Mouse (Mus musculus) lung, embryonic 15.5 days (tissue): ENCODE measurements around the gene Chkb. TPM values are rescaled to one million over a fixed set of nuclear protein-coding genes. Genes with fewer than 3 reads are reported as not detected.

ENCODE experiments used
- ATAC-seq: fragments of 200-750 bp; cut with Nextera tagmentation; 2 replicates; pipeline ENCODE4 v1.8.0; 2017; ENCODE audit warnings: moderate number of reproducible peaks, borderline replicate concordance; ENCODE audit not compliant: low FRiP score, low TSS enrichment; ENCODE audit errors: extremely low read depth
- H3K27ac ChIP-seq: fragments of 300-500 bp; sonication (generic); 2 replicates; pipeline ENCODE4 v1.5.1; 2015; ENCODE audit warnings: moderate library complexity, mild to moderate bottlenecking, inconsistent platforms
- H3K27me3 ChIP-seq: fragments of 300-500 bp; sonication (generic); 2 replicates; pipeline ENCODE4 v1.6.1; 2015; ENCODE audit warnings: inconsistent platforms
- H3K36me3 ChIP-seq: fragments of 300-500 bp; sonication (generic); 2 replicates; pipeline ENCODE4 v1.6.1; 2015; ENCODE audit warnings: inconsistent platforms
- H3K4me1 ChIP-seq: fragments of 300-500 bp; sonication (generic); 2 replicates; pipeline ENCODE4 v1.6.1; 2015; ENCODE audit warnings: inconsistent platforms
- H3K4me2 ChIP-seq: fragments of 300-500 bp; sonication (generic); 2 replicates; pipeline ENCODE4 v1.6.1; 2015; ENCODE audit warnings: inconsistent platforms, mild to moderate bottlenecking, moderate library complexity
- H3K4me3 ChIP-seq: fragments of 300-500 bp; sonication (generic); 2 replicates; pipeline ENCODE4 v1.5.1; 2015; ENCODE audit warnings: mild to moderate bottlenecking, inconsistent platforms
- H3K9ac ChIP-seq: fragments of 300-500 bp; sonication (generic); 2 replicates; pipeline ENCODE4 v1.6.1; 2015; ENCODE audit warnings: inconsistent platforms
- H3K9me3 ChIP-seq: fragments of 300-500 bp; sonication (generic); 2 replicates; pipeline ENCODE4 v1.6.1; 2016; ENCODE audit warnings: inconsistent platforms
- WGBS: fragments of 180-500 bp; shearing (Covaris S2); methylation state at CpG from one replicate; pipeline ENCODE4 v1.1.7; 2015; 5-methylcytosine and 5-hydroxymethylcytosine counted together
- polyA plus RNA-seq: library from polyadenylated mRNA; unstranded; fragments of >200 nt; fragmentation: Nextera tagmentation; extraction: Ambion mirVana; gene quantifications from 2 replicates; pipeline ENCODE4 v1.2.1, GENCODE M21; 2015

Gene Chkb
- polyA plus RNA-seq, 1 experiment from 2014 or later, result 57.9 TPM

GRCm38 (mm10) chr15:89390081-89390480 lies 39.6 kb downstream of the Chkb start:
- Histone ChIP-seq H3K27me3 (peaks cover 4% of the 10 kb centered on the region; the same call in 1 of the 2 replicates), H3K4me1 (no peaks in the 10 kb centered on the region), H3K27ac (no peak overlapping the region), H3K9me3 (no peaks in the 10 kb centered on the region), H3K4me3 (no peak overlapping the region), H3K4me2 (no peak overlapping the region), H3K36me3 (no peaks in the 10 kb centered on the region), H3K9ac (no peak overlapping the region)
- whole genome bisulfite sequencing, result 86% methylated on average over 10 of the region's 10 CpGs
- ATAC-seq, result no peak

- Histone ChIP-seq H3K9ac (no peak overlapping the region), H3K4me2 (no peak overlapping the region), H3K27me3 (peaks cover 9% of the 10 kb centered on the region), H3K9me3 (no peaks in the 10 kb centered on the region), H3K36me3 (no peaks in the 10 kb centered on the region), H3K4me3 (no peak overlapping the region), H3K27ac (no peak overlapping the region), H3K4me1 (no peaks in the 10 kb centered on the region)
- ATAC-seq, result no peak
- 41% methylated on average over 12 of the region's 12 CpGs for WGBS
Measured at GRCm38 (mm10) chr15:89387127-89387526, 42.6 kb downstream of the Chkb start.

- H3K4me2 ChIP-seq, result no peak within 1 kb of the TSS
- H3K27me3 ChIP-seq, result peaks cover 26% of the 10 kb centered on the region
- H3K27ac ChIP-seq, result no peak within 1 kb of the TSS
- no peaks in the 10 kb centered on the region for H3K36me3 ChIP-seq
- H3K4me1 ChIP-seq, result peaks cover under 1% of the 10 kb centered on the region; the same call in 1 of the 2 replicates
- H3K9me3 ChIP-seq, result no peaks in the 10 kb centered on the region
- no peak within 1 kb of the TSS for H3K4me3 ChIP-seq
- H3K9ac ChIP-seq, result no peak within 1 kb of the TSS
- WGBS, result 83% methylated on average over 7 of the region's 7 CpGs
- ATAC-seq, result no peak
Measured at GRCm38 (mm10) chr15:89384617-89385016, 45.1 kb downstream of the Chkb start, which contains the start of gene Klhdc7b. Klhdc7b (plus strand) TSS chr15:89384917.

GRCm38 (mm10) chr15:89379429-89379828 lies 50.3 kb downstream of the Chkb start:
- Histone ChIP-seq H3K27me3 (peaks cover 61% of the 10 kb centered on the region), H3K4me3 (peak overlapping the region; percentile 41), H3K4me2 (peak overlapping the region; percentile 76), H3K4me1 (peaks cover 17% of the 10 kb centered on the region), H3K36me3 (no peaks in the 10 kb centered on the region), H3K27ac (no peak overlapping the region), H3K9ac (no peak overlapping the region), H3K9me3 (no peaks in the 10 kb centered on the region)
- no peak for ATAC-seq
- WGBS, result 11% methylated on average over 10 of the region's 10 CpGs

- Histone ChIP-seq H3K36me3 (no peaks in the 10 kb centered on the region), H3K4me2 (peak within 1 kb of the TSS; percentile 76), H3K4me1 (peaks cover 21% of the 10 kb centered on the region), H3K4me3 (peak within 1 kb of the TSS; percentile 41), H3K27ac (no peak within 1 kb of the TSS), H3K27me3 (peaks cover 61% of the 10 kb centered on the region), H3K9ac (peak within 1 kb of the TSS; percentile 18; the same call in 1 of the 2 replicates), H3K9me3 (no peaks in the 10 kb centered on the region)
- no peak for ATAC-seq
- WGBS, result 1% methylated on average over 33 of the region's 33 CpGs
Measured at GRCm38 (mm10) chr15:89378831-89379401, 50.8 kb downstream of the Chkb start, which contains the start of gene Odf3b. Odf3b (minus strand) TSS chr15:89379282.

GRCm38 (mm10) chr15:89377938-89378828 lies 51.5 kb downstream of the Chkb start:
- H3K4me3 ChIP-seq, result peak overlapping the region; percentile 41
- H3K4me2 ChIP-seq, result peak overlapping the region; percentile 76
- no peaks in the 10 kb centered on the region for H3K36me3 ChIP-seq
- H3K9me3 ChIP-seq, result no peaks in the 10 kb centered on the region
- peak overlapping the region; percentile 18; the same call in 1 of the 2 replicates for H3K9ac ChIP-seq
- H3K27ac ChIP-seq, result no peak overlapping the region
- WGBS, result 10% methylated on average over 46 of the region's 46 CpGs
- peaks cover 23% of the 10 kb centered on the region for H3K4me1 ChIP-seq
- H3K27me3 ChIP-seq, result peaks cover 61% of the 10 kb centered on the region
- ATAC-seq, result no peak

- no peak overlapping the region for H3K9ac ChIP-seq
- no peak overlapping the region for H3K4me3 ChIP-seq
- ATAC-seq, result no peak
- no peaks in the 10 kb centered on the region for H3K9me3 ChIP-seq
- H3K36me3 ChIP-seq, result peaks cover 4% of the 10 kb centered on the region
- peaks cover 28% of the 10 kb centered on the region for H3K4me1 ChIP-seq
- peaks cover 59% of the 10 kb centered on the region for H3K27me3 ChIP-seq
- no peak overlapping the region for H3K27ac ChIP-seq
- WGBS, result 3% methylated on average over 18 of the region's 18 CpGs
- H3K4me2 ChIP-seq, result no peak overlapping the region
Measured at GRCm38 (mm10) chr15:89377362-89377761, 52.3 kb downstream of the Chkb start.

- H3K4me3 ChIP-seq, result no peak within 1 kb of the TSS
- no peak within 1 kb of the TSS for H3K9ac ChIP-seq
- no peak within 1 kb of the TSS for H3K4me2 ChIP-seq
- peaks cover 55% of the 10 kb centered on the region for H3K27me3 ChIP-seq
- peaks cover 8% of the 10 kb centered on the region for H3K36me3 ChIP-seq
- peaks cover 28% of the 10 kb centered on the region for H3K4me1 ChIP-seq
- H3K9me3 ChIP-seq, result no peaks in the 10 kb centered on the region
- 21% methylated on average over 16 of the region's 16 CpGs for WGBS
- no peak within 1 kb of the TSS for H3K27ac ChIP-seq
- ATAC-seq, result no peak
Measured at GRCm38 (mm10) chr15:89376957-89377356, 52.8 kb downstream of the Chkb start, which contains the start of gene Tymp. Tymp (minus strand) TSS chr15:89377039.

Other genes starting within 250 kb of the Chkb start
- 123 and 128 TPM in 2 replicates for gene Plxnb2, start 249.1 kb downstream of the Chkb start, polyA plus RNA-seq
- 11.0 and 11.8 TPM in 2 replicates for gene Dennd6b, start 233.4 kb downstream of the Chkb start, polyA plus RNA-seq
- gene Ppp6r2, start 218.4 kb downstream of the Chkb start, polyA plus RNA-seq, result 24.5 and 28.5 TPM in 2 replicates
- gene Sbf1, start 114.6 kb downstream of the Chkb start, polyA plus RNA-seq, result 50.3 and 53.7 TPM in 2 replicates
- gene Adm2, start 107.2 kb downstream of the Chkb start, polyA plus RNA-seq, result 0.45 and 0.69 TPM in 2 replicates
- not detected in 2 replicates for gene Miox, start 95.5 kb downstream of the Chkb start, polyA plus RNA-seq
- gene Lmf2, start 74.2 kb downstream of the Chkb start, polyA plus RNA-seq, result 70.7 and 74.4 TPM in 2 replicates
- gene Ncaph2, start 74.2 kb downstream of the Chkb start, polyA plus RNA-seq, result 160 and 168 TPM in 2 replicates
- 5.6 and 5.9 TPM in 2 replicates for gene Sco2, start 56.1 kb downstream of the Chkb start, polyA plus RNA-seq
- 1.1 and 1.7 TPM in 2 replicates for gene Tymp, start 52.9 kb downstream of the Chkb start, polyA plus RNA-seq
- 3.0 and 4.1 TPM in 2 replicates for gene Odf3b, start 50.6 kb downstream of the Chkb start, polyA plus RNA-seq
- gene Klhdc7b, start 45.0 kb downstream of the Chkb start, polyA plus RNA-seq, result not detected in 2 replicates
- gene Syce3, start 19.4 kb downstream of the Chkb start, polyA plus RNA-seq, result not detected in 2 replicates
- gene Cpt1b, start 4.0 kb downstream of the Chkb start, polyA plus RNA-seq, result 4.2 and 5.1 TPM in 2 replicates
- 2.3 and 2.4 TPM in 2 replicates for gene C730034F03Rik, start 319 bp downstream of the Chkb start, polyA plus RNA-seq
- gene Gm44502, start 212 bp downstream of the Chkb start, polyA plus RNA-seq, result 0.40 TPM in 1 of 2 replicates, not detected in the other
- 0.65 and 0.97 TPM in 2 replicates for gene Mapk8ip2, start 24.0 kb upstream of the Chkb start, polyA plus RNA-seq
- 21.5 and 22.7 TPM in 2 replicates for gene Arsa, start 47.5 kb upstream of the Chkb start, polyA plus RNA-seq
- gene Shank3, start 69.7 kb upstream of the Chkb start, polyA plus RNA-seq, result 2.5 and 2.8 TPM in 2 replicates
- 0.10 and 0.20 TPM in 2 replicates for gene Acr, start 138.4 kb upstream of the Chkb start, polyA plus RNA-seq
- gene Rabl2, start 162.0 kb upstream of the Chkb start, polyA plus RNA-seq, result 45.9 and 46.2 TPM in 2 replicates